Mouse (Mus musculus): ENCODE measurements around the gene Rnf135. TPM values are rescaled to one million over a fixed set of nuclear protein-coding genes. Genes with fewer than 3 reads are reported as not detected.

The Rnf135 gene
- total RNA-seq (2023), result 3.3 TPM

GRCm38 (mm10) chr11:80183705-80184255 is at the start of gene Rnf135:
Gene Rnf135, plus strand, starts transcription at chr11:80183851.

DNA sequence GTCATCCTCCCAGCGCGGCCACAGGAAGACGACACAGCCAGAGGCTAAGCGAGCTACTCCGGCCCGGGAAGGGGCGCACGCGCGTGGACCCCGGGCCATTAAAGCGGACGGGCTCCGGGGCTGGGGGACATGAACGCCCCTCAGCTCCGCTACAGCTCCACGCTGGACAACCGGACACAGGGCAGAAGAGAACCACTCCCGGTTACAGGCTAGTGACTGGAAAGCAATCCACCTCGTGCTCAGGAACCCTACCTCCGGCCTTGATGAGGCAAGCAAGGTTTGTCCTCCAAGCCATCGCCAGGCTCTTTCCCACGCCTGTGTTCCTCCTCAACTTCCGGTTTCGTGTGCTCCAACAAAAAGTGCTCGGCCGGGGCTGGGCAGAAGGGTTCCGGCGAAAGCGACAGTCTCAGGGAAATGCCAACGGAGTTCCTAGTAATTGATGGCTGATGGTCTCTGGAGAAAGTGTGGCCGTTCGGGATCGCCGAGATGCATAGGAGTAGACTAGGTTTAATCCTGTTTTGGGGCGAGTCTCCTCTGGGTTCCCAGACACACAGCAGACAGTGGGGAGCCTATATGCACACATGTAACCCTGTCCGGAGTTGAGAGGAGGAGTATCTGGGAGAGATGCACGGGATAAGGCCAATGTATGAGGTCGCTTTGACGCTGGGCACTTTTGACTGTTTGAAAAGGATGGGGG is 41.7 kb upstream of the Rnf135 start, which contains the start of gene Tefm:
Gene Tefm (minus strand): TSS at position 351 of the 697 bp plus-strand sequence.

GRCm38 (mm10) chr11:80153857-80154495 is 29.7 kb upstream of the Rnf135 start, which contains the start of gene Adap2:
Gene Adap2, plus strand, starts transcription at chr11:80154105.

GRCm38 (mm10) chr11:80208860-80209800 is 25.5 kb downstream of the Rnf135 start, which contains the start of gene Rhot1:
Gene Rhot1, plus strand, starts transcription at chr11:80209019.

Other genes with a start within 250 kb of the Rnf135 start
- 37.0 TPM for gene Utp6, start 221.5 kb upstream of the Rnf135 start, total RNA-seq (2023)
- 75.8 TPM for gene Suz12, start 190.7 kb upstream of the Rnf135 start, total RNA-seq (2023)
- 255 TPM for gene Crlf3, start 102.9 kb upstream of the Rnf135 start, total RNA-seq (2023)
- gene Atad5, start 94.5 kb upstream of the Rnf135 start, total RNA-seq (2023), result 5.1 TPM
- gene Tefm, start 41.7 kb upstream of the Rnf135 start, total RNA-seq (2023), result 4.8 TPM
- 1.0 TPM for gene Adap2, start 29.7 kb upstream of the Rnf135 start, total RNA-seq (2023)
- 47.3 TPM for gene Rhot1, start 25.2 kb downstream of the Rnf135 start, total RNA-seq (2023)
- gene Rhbdl3, start 117.1 kb downstream of the Rnf135 start, total RNA-seq (2023), result 0.34 TPM
- 14.7 TPM for gene 5730455P16Rik, start 194.2 kb downstream of the Rnf135 start, total RNA-seq (2023)
- gene Zfp207, start 199.4 kb downstream of the Rnf135 start, total RNA-seq (2023), result 164 TPM
- 84.9 TPM for gene Psmd11, start 244.8 kb downstream of the Rnf135 start, total RNA-seq (2023)